Mouse (Mus musculus) erythroblast, embryonic 14.5 days (primary cell): ENCODE data around the gene Adamts10. TPM values are rescaled to one million over a fixed set of nuclear protein-coding genes. Genes with fewer than 3 reads are reported as not detected.
A peak's percentile ranks its signal among the peaks of the same experiment; 100 is the strongest.

Source experiments
- H3K27me3 ChIP-seq: 2 replicates; pipeline ENCODE4 v1.6.1; 2012; ENCODE audit warnings: inconsistent platforms; ENCODE audit not compliant: control insufficient read depth
- H3K36me3 ChIP-seq: 2 replicates; pipeline ENCODE4 v1.6.1; 2012; ENCODE audit warnings: mild to moderate bottlenecking, inconsistent platforms; ENCODE audit not compliant: control insufficient read depth
- H3K4me1 ChIP-seq: 2 replicates; pipeline ENCODE4 v1.6.1; 2012; ENCODE audit warnings: inconsistent platforms; ENCODE audit not compliant: control insufficient read depth
- H3K4me3 ChIP-seq: replicated peaks from 2 replicates; pipeline ENCODE3; 2012; ENCODE audit warnings: moderate library complexity, mild to moderate bottlenecking, inconsistent platforms
- H3K9me3 ChIP-seq: 2 replicates; pipeline ENCODE4 v1.6.1; 2012; ENCODE audit warnings: low read length, inconsistent platforms, mixed read lengths; ENCODE audit not compliant: control insufficient read depth
- GATA1 ChIP-seq: IDR thresholded peaks from 2 replicates; pipeline ENCODE4 v1.6.1; 2012; ENCODE audit warnings: low read length, inconsistent platforms, mixed read lengths
- TAL1 ChIP-seq: IDR thresholded peaks from 3 replicates; pipeline ENCODE4 v1.6.1; 2012; ENCODE audit warnings: low read length, inconsistent platforms, mixed read lengths
- polyA plus RNA-seq: library from polyadenylated mRNA; stranded (reverse); fragments of >175 nt; gene quantifications from 2 replicates; pipeline ENCODE4 v1.2.3, GENCODE M21; 2012

Adamts10 gene
- polyA plus RNA-seq, 1 experiment, result 0.12 TPM

- no peak overlapping the region for H3K4me3 ChIP-seq
- H3K27me3 ChIP-seq, result no peaks in the 10 kb centered on the region
These were observed 11.3 kb upstream of the Adamts10 start for GRCm38 (mm10) chr17:33512441-33513415.

GRCm38 (mm10) chr17:33513874-33514273, 10.1 kb upstream of the Adamts10 start:
- no peak for TF ChIP-seq TAL1
- TF ChIP-seq GATA1, result no peak
- no peaks in the 10 kb centered on the region for H3K9me3 ChIP-seq
- no peaks in the 10 kb centered on the region for H3K36me3 ChIP-seq
- H3K4me1 ChIP-seq, result no peaks in the 10 kb centered on the region
- H3K27me3 ChIP-seq, result no peaks in the 10 kb centered on the region
- H3K4me3 ChIP-seq, result no peak overlapping the region

More at GRCm38 (mm10) chr17:33512441-33513415, 11.3 kb upstream of the Adamts10 start:
- H3K9me3 ChIP-seq, result no peaks in the 10 kb centered on the region
- TF ChIP-seq GATA1, result no peak
- no peak for TF ChIP-seq TAL1
- H3K4me1 ChIP-seq, result no peaks in the 10 kb centered on the region
- H3K36me3 ChIP-seq, result no peaks in the 10 kb centered on the region

- no peaks in the 10 kb centered on the region for H3K9me3 ChIP-seq
- no peak overlapping the region for H3K4me3 ChIP-seq
- TF ChIP-seq TAL1 (no peak), GATA1 (no peak)
- H3K36me3 ChIP-seq, result no peaks in the 10 kb centered on the region
- H3K27me3 ChIP-seq, result peaks cover 21% of the 10 kb centered on the region
- peaks cover 9% of the 10 kb centered on the region for H3K4me1 ChIP-seq
These were observed 3.6 kb upstream of the Adamts10 start for GRCm38 (mm10) chr17:33520366-33520765.

- TF ChIP-seq TAL1 (no peak), GATA1 (no peak)
- peaks cover 21% of the 10 kb centered on the region for H3K27me3 ChIP-seq
- no peaks in the 10 kb centered on the region for H3K9me3 ChIP-seq
- no peaks in the 10 kb centered on the region; the same call in 1 of the 2 replicates for H3K36me3 ChIP-seq
- no peak overlapping the region for H3K4me3 ChIP-seq
- peaks cover 9% of the 10 kb centered on the region for H3K4me1 ChIP-seq
These were observed 530 bp upstream of the Adamts10 start for GRCm38 (mm10) chr17:33523431-33523917.

- Histone ChIP-seq H3K36me3 (peaks cover 3% of the 10 kb centered on the region; the same call in 1 of the 2 replicates), H3K27me3 (peaks cover 21% of the 10 kb centered on the region), H3K9me3 (no peaks in the 10 kb centered on the region), H3K4me1 (peaks cover 9% of the 10 kb centered on the region), H3K4me3 (peak overlapping the region; percentile 60)
- no peak for TF ChIP-seq GATA1
- TF ChIP-seq TAL1, result no peak
These were observed 886 bp downstream of the Adamts10 start for GRCm38 (mm10) chr17:33524806-33525373.

GRCm38 (mm10) chr17:33526506-33526905, 2.5 kb downstream of the Adamts10 start:
- peaks cover 3% of the 10 kb centered on the region; the same call in 1 of the 2 replicates for H3K36me3 ChIP-seq
- peaks cover 21% of the 10 kb centered on the region for H3K27me3 ChIP-seq
- no peak overlapping the region for H3K4me3 ChIP-seq
- peaks cover 9% of the 10 kb centered on the region for H3K4me1 ChIP-seq
- no peak for TF ChIP-seq GATA1
- no peaks in the 10 kb centered on the region for H3K9me3 ChIP-seq

GRCm38 (mm10) chr17:33539106-33539675, 15.2 kb downstream of the Adamts10 start:
- H3K4me1 ChIP-seq, result no peaks in the 10 kb centered on the region
- no peaks in the 10 kb centered on the region for H3K9me3 ChIP-seq

GRCm38 (mm10) chr17:33539878-33540277, 15.9 kb downstream of the Adamts10 start:
- Histone ChIP-seq H3K4me3 (no peak overlapping the region), H3K9me3 (no peaks in the 10 kb centered on the region), H3K27me3 (no peaks in the 10 kb centered on the region), H3K4me1 (no peaks in the 10 kb centered on the region), H3K36me3 (no peaks in the 10 kb centered on the region)
- TF ChIP-seq TAL1, result no peak
- TF ChIP-seq GATA1, result no peak

More at GRCm38 (mm10) chr17:33539106-33539675, 15.2 kb downstream of the Adamts10 start:
- H3K4me3 ChIP-seq, result no peak overlapping the region
- no peaks in the 10 kb centered on the region for H3K27me3 ChIP-seq
- H3K36me3 ChIP-seq, result no peaks in the 10 kb centered on the region
- TF ChIP-seq TAL1, result no peak
- no peak for TF ChIP-seq GATA1

- Histone ChIP-seq H3K4me1 (no peaks in the 10 kb centered on the region), H3K36me3 (peaks cover 2% of the 10 kb centered on the region; the same call in 1 of the 2 replicates), H3K27me3 (no peaks in the 10 kb centered on the region), H3K9me3 (no peaks in the 10 kb centered on the region), H3K4me3 (no peak overlapping the region)
- no peak for TF ChIP-seq TAL1
- no peak for TF ChIP-seq GATA1
These were observed 25.2 kb downstream of the Adamts10 start for GRCm38 (mm10) chr17:33549212-33549611.
